Mouse (Mus musculus) C2C12 (cell line): ENCODE measurements around the gene Mgam.
"Not testable (repeated sequence)": the region's sequence is repeated elsewhere in the genome, so short reads cannot be mapped to it uniquely, and the experiment has no call there.

ENCODE experiments used
- CTCF ChIP-seq: IDR thresholded peaks from one replicate; pipeline ENCODE4 v1.5.1; 2011; ENCODE audit not compliant: control insufficient read depth, insufficient read depth, insufficient read length
- MAX ChIP-seq: IDR thresholded peaks from one replicate; pipeline ENCODE4 v1.6.1; 2011; ENCODE audit warnings: mild to moderate bottlenecking, control low read depth
- MYOG ChIP-seq: IDR thresholded peaks from one replicate; pipeline ENCODE4 v1.6.1; 2011; ENCODE audit not compliant: control insufficient read depth, insufficient read length; ENCODE audit errors: extremely low read depth
- USF1 ChIP-seq: IDR thresholded peaks from one replicate; pipeline ENCODE4 v1.6.1; 2011; ENCODE audit warnings: low read depth, mild to moderate bottlenecking, control low read depth, moderate library complexity

GRCm38 (mm10) chr6:40728506-40728905, 99.9 kb downstream of the Mgam start:
- TF ChIP-seq CTCF, MAX, USF1, MYOG: not testable (repeated sequence)
